Mouse (Mus musculus) cerebellum, adult 11 months (tissue): ENCODE results near the gene Cyth1.
A peak's percentile ranks its signal among the peaks of the same experiment; 100 is the strongest.

ENCODE experiments used
- DNase-seq: peaks from one replicate; pipeline ENCODE4 v3.0.0; 2022

Cyth1 gene

DNA sequence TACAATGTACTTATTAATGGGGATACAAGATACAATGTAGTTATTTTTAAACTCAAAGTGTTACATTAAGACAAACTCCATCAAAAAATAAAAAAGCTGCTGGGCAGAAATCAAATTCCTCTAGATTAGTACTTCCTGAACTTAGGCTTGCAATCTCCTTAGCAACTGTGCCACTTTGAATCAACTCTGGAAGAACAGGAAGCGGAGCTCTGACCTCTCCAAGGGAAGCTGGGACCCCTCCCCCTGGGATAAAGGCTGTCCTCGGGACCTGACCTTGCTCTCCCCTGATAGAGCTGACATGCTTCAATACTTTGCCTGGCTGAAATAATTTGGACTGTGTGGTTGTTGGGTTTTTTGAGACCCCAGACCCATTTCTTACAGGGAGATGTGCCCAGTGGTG lies 151.7 kb downstream of the Cyth1 start:
- DNase-seq, result no peak

DNA sequence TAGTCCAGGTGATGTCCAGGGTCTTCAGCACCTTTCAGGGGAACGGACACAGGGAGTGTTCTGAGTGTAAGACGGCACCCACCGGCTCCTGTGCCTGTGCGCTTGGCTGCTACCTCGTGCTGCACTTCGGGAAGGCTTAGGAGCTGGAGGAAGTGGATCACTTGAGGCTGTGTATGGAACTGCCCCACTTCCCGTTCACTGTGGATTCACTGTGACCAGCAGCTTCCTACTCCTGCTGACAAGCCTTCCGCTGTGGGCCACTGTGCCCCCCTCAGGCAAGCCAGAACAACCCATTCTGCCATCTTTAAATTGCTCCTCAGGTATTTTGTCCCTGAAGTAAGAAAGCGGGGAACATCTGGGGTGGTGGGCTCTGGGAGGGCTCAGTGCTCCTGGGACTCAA lies 153.4 kb downstream of the Cyth1 start:
- no peak for DNase-seq

DNA sequence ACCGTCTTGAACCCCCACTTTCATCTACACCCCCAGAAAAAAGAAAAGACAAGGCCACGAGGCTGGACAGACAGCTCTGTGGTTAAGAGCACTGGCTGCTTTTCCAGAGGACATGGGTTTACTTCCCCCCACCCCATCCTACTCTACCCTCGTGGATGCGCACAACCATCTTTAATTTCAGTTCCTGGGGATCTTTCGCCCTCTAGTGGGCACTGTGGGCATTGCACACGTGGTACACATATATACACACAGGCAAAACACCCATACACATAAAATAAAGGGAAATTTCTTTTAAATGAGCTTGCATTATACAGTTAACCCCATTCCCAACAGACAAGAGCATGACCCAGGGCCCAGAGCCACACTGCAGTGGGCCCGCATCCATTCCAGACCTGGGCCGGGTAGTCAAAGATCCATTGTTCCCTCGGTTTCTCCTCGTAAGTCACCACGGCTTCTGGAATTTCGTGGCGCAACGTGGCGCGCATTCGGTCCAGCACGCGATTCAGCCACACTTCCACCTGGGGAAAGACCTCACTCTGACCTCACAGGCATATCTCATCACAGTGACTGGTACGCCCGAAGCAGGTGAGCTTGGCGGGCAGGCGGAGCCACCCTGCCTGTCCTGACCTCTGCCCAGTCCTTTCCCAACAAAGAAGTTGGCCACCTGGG lies 157.3 kb downstream of the Cyth1 start:
- DNase-seq, result no peak

DNA sequence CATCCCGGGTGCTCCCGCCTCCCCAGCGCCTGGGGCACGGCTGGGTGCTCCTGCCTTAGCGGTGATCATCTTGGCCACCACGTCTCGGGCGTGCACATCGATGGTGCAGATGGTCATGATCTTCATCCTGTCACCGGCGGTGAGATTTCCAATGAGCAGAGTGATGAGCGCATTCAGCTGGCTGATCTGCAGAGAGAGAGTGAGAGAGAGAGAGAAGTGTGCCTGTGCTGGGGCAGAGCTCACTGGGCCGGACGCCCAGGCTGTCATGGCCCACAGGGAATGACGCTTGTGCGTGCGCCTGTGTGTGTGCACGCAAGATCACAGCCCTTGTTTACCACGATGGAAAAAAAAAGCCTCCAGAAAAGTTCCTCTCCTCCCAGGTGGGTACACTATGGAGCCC lies 159.5 kb downstream of the Cyth1 start:
- DNase-seq, result no peak

DNA sequence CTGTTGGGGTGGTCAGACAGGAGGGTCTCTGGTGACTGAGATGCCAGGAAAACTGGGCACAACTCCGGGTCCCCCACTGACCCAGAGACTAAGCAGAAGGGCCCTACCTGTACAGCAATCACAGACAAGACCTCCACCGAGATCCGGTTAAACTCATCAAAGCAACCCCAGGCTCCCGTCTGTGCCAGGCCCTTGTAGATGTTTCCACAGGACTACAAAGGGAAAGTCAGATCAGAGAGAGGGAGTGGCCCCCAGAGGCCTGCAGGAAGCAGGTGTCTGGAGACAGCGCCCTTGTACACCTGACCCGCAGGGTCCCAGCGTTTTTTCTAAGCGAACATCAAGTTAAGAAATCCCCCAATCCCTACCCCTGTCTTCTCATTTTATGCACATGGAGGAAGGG lies 162.4 kb downstream of the Cyth1 start:
- no peak for DNase-seq

DNA sequence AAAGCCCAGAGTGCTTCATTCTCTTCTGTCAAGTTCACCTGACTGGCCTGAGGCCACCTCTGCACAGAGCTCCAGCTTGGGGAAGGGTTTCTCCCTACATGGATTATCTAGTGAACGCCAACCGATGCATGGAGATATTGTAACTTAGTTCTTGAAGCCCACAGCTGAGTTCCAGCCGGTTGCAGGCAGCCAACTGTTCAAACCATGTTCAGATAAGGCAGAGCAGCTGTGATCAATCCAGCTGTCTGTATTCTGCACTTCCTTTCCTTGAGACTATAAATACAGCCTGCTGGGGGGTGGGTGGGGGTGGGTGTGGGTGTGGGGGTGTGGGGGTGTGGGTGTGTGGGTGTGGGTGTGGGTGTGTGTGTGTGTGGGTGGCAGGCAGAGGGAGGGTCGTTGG lies 163.2 kb downstream of the Cyth1 start:
- DNase-seq, result no peak

DNA sequence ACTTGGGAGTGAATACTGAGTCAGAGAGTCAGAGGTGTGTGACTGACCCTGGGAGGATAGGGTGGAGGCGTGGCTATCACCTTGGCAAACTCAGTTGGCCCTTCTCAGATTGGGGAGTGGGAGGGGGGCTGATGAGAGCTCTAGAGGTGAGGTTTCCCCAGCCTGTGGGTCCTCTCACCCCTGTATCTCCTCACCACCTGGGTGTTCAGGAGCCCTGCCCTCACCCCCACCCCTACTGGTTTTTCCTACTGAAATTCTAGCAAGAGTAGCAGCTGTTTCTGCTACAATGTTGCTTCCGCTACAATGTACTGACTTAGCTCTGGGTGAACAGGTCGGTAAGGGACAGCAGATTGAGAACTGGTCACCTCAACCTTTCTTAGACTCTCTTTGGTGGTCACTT lies 164.1 kb downstream of the Cyth1 start:
- DNase-seq, result no peak

DNA sequence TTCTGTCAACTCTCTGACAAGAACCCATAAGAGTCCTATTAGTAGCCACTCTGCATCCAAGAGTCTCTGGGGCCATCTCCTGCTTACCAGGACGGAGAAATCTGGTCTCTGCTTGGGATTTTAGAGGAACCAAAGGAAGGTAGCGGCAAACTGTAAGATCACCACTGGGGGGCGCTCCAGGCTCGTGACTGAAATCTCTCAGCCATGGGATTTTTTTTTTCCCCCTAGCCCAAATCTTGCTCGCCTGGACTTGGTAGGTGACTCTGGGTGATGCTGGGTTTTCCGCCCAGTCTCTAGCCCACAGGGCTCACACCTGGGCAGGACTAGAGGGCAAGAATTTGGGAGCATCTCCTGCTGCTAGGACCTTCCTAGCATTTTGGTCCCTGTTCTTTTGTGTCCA lies 164.6 kb downstream of the Cyth1 start:
- DNase-seq, result peak; percentile 66

DNA sequence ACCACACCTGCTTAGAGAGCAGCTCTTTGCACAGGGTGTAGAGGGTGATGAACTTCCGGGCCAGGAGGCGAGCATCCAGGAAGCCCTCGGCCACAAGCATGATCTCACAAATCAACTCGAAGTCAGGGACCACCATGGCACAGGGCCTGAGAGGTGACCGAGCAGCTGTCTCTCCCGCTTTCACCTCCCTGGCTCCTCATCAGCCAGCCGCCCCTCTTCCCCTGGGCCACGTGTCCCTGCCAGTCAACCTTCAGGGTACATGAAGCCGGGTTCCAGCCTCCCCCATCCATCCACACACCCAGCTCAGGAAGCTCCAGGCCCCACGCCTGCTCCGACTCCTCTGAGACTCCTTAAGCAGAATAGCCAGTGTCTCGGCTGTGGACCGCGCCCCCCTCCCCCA lies 166.1 kb downstream of the Cyth1 start:
- DNase-seq, result no peak
